Mouse (Mus musculus) forebrain, postnatal 0 days (tissue): Measurements from ENCODE around the gene Slc25a31. TPM values are rescaled to one million over a fixed set of nuclear protein-coding genes. Genes with fewer than 3 reads are reported as not detected.
A peak's percentile ranks its signal among the peaks of the same experiment; 100 is the strongest.

Experiments
- ATAC-seq: fragments of 200-750 bp; cut with Nextera tagmentation; 2 replicates; pipeline ENCODE4 v1.8.0; 2017; ENCODE audit warnings: mild to moderate bottlenecking, moderate library complexity
- DNase-seq: peaks from one replicate; pipeline ENCODE4 v3.0.0-alpha.2; 2015
- H3K27ac ChIP-seq: fragments of 300-500 bp; sonication (generic); 2 replicates; pipeline ENCODE4 v1.5.1; 2014; ENCODE audit warnings: low read depth, mild to moderate bottlenecking, antibody characterized with exemption, low read length, moderate library complexity, mixed read lengths
- H3K27me3 ChIP-seq: fragments of 300-500 bp; sonication (generic); 2 replicates; pipeline ENCODE4 v1.6.1; 2014; ENCODE audit warnings: mild to moderate bottlenecking, low read length, mixed read lengths; ENCODE audit not compliant: insufficient read depth
- H3K36me3 ChIP-seq: fragments of 300-500 bp; sonication (generic); 2 replicates; pipeline ENCODE4 v1.6.1; 2014; ENCODE audit warnings: mild to moderate bottlenecking, moderate library complexity; ENCODE audit not compliant: insufficient read depth
- H3K4me1 ChIP-seq: fragments of 300-500 bp; sonication (generic); 2 replicates; pipeline ENCODE4 v1.6.1; 2014; ENCODE audit warnings: antibody characterized with exemption; ENCODE audit not compliant: insufficient read depth
- H3K4me2 ChIP-seq: fragments of 300-500 bp; sonication (generic); 2 replicates; pipeline ENCODE4 v1.6.1; 2014; ENCODE audit warnings: low read depth, mild to moderate bottlenecking, moderate library complexity
- H3K4me3 ChIP-seq: fragments of 300-500 bp; sonication (generic); 2 replicates; pipeline ENCODE4 v1.5.1; 2014; ENCODE audit warnings: low read depth, low read length, mixed read lengths
- H3K9ac ChIP-seq: fragments of 300-500 bp; sonication (generic); 2 replicates; pipeline ENCODE4 v1.6.1; 2014; ENCODE audit warnings: mild to moderate bottlenecking
- H3K9me3 ChIP-seq: fragments of 300-500 bp; sonication (generic); 2 replicates; pipeline ENCODE4 v1.6.1; 2016; ENCODE audit warnings: low read length
- CTCF ChIP-seq: sonication (generic); IDR thresholded peaks from 2 replicates; pipeline ENCODE4 v1.5.1; 2016; ENCODE audit warnings: antibody characterized with exemption, control low read depth, low read depth
- WGBS: fragments of 180-500 bp; shearing (Covaris S2); extraction: QIAGEN DNeasy Blood & Tissue Kit; methylation state at CpG from one replicate; pipeline ENCODE4 v1.1.7; 2014; 5-methylcytosine and 5-hydroxymethylcytosine counted together
- polyA plus RNA-seq: library from polyadenylated mRNA; unstranded; fragments of >200 nt; fragmentation: Nextera tagmentation; extraction: Ambion mirVana; gene quantifications from 2 replicates; pipeline ENCODE4 v1.2.1, GENCODE M21; 2015
- total RNA-seq: library from RNA; depleted of rRNA; stranded (reverse); fragments of >200 nt; gene quantifications from 2 replicates; pipeline ENCODE4 v1.2.3, GENCODE M21; 2014; rRNA removed

The Slc25a31 gene
- total RNA-seq, result 0.05 and 0.08 TPM in 2 replicates
- polyA plus RNA-seq, result 0.13 and 0.16 TPM in 2 replicates

DNA sequence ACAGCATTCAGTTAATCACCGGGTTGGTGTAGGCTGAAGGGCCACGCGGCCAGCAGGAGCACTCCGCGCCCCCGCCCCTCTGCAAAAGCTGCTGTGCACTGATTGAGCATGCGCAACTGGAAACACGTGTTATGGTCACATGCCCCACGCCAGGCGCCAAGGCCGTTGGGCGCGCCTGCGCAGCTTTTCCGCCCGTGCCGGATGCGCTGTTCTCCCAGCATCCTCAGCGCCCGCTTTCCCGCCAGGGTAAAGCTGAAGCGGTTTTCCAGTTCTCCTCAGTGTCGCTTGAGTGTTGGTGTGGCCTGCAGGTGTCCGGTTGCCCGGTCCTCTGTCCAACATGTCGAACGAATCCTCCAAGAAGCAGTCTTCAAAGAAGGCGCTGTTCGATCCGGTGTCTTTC is at the start of gene Slc25a31:
Slc25a31 (plus strand) TSS at position 201 of the 400 bp plus-strand sequence.
- Histone ChIP-seq H3K27ac (no peak within 1 kb of the TSS), H3K4me2 (no peak within 1 kb of the TSS), H3K27me3 (no peaks in the 10 kb centered on the region), H3K4me1 (no peaks in the 10 kb centered on the region), H3K9ac (no peak within 1 kb of the TSS), H3K36me3 (no peaks in the 10 kb centered on the region), H3K4me3 (no peak within 1 kb of the TSS), H3K9me3 (no peaks in the 10 kb centered on the region)
- DNase-seq, result no peak
- TF ChIP-seq CTCF, result no peak
- no peak for ATAC-seq
- WGBS, result 94% methylated on average over 30 of the region's 30 CpGs

DNA sequence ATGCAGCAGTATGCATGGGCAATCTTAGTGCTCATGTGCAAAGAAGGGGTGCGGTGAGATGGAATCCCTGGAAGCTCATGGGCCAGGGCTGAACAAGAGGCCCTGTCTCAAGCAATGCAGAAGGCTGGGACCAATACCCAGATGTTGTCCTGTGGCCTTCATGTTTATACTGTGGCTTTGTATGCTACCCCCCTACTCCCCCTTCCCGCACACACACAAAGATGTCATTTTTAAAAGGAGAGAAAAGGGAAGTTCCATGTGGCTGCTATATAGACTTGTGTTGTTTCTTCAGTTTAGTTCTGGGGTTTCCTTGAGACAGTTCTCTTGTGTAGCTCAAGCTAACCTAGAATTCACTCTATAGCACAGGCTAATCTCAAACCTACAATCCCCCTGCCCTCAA is 48.4 kb upstream of the Slc25a31 start:
- Histone ChIP-seq H3K27me3 (no peaks in the 10 kb centered on the region), H3K36me3 (peaks cover 9% of the 10 kb centered on the region; the same call in 1 of the 2 replicates), H3K9me3 (no peaks in the 10 kb centered on the region), H3K9ac (no peak overlapping the region), H3K27ac (no peak overlapping the region), H3K4me2 (no peak overlapping the region), H3K4me3 (no peak overlapping the region), H3K4me1 (no peaks in the 10 kb centered on the region)
- no peak for ATAC-seq
- WGBS, result 100% methylated on average over 2 of the region's 2 CpGs
- no peak for DNase-seq
- no peak for TF ChIP-seq CTCF

DNA sequence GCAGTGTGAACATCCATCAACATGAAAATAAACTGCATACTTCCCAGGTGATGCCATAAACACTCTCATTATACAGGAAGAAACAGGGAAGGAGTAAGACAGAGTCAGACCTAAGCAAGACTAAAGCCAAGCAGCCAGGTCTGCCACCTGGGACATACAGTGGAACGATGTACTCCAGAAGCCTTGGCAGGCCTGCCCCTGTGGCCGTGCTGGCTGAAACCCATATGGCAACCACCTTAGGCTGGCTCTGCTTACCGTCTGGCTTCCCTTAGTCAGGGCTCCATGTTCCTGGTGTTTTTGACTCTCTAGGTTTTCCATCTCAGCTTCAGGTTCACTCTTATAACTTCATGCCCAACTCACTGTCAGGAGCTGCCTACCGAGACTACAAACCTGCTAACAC is 42.5 kb upstream of the Slc25a31 start:
- no peaks in the 10 kb centered on the region for H3K9me3 ChIP-seq
- H3K27me3 ChIP-seq, result no peaks in the 10 kb centered on the region
- H3K27ac ChIP-seq, result no peak overlapping the region
- no peak overlapping the region for H3K4me3 ChIP-seq
- WGBS, result 65% methylated on average over 4 of the region's 4 CpGs
- TF ChIP-seq CTCF, result no peak
- no peak overlapping the region for H3K4me2 ChIP-seq
- no peak overlapping the region for H3K9ac ChIP-seq
- no peaks in the 10 kb centered on the region for H3K4me1 ChIP-seq
- H3K36me3 ChIP-seq, result 0 out of 2 replicates have a peak, but pooled peaks cover 3% of the 10 kb centered on the region
- no peak for DNase-seq
- ATAC-seq, result no peak

DNA sequence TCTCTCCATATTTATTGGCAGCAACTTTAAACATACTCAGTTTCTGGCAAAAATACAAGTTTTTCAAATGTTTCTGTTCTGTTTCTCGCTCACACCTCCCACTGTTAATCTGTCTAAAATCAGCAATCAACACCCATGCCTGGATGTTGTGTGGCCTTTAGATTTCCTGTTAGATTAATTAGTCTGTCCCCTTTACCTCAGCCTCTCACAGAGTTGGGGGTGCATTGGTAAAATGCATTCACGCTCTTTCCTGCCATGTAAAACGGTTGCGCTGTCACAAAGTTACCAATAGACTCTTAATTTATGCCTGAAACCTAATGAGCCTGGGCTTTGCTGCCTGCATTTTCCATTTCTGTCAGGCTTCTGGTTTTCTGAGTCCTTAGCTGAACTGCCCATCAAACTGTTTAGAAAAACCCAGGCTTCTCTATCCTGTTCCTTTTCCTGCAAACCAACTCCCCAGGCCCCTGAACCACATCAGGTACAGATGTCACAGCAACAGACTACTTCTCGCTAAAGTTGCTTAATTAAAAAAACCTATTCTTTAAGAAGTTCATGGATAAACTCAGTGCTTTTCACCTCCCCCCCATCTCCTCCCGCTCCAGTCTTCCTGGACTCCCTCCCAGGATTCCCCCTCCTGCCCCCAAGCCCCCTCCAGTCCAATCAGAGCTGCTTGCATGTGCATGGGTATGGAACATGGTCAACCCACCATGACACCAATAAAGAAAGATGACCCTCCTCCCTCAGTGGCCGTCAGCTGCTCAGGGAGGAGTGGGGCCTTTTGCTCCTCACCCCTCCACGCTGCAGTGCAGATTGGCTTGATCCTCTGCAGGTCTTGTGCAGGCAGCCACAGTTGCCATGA is 41.6 kb upstream of the Slc25a31 start:
- H3K4me1 ChIP-seq, result no peaks in the 10 kb centered on the region
- ATAC-seq (peak; percentile 66), DNase-seq (peak; percentile 29)

DNA sequence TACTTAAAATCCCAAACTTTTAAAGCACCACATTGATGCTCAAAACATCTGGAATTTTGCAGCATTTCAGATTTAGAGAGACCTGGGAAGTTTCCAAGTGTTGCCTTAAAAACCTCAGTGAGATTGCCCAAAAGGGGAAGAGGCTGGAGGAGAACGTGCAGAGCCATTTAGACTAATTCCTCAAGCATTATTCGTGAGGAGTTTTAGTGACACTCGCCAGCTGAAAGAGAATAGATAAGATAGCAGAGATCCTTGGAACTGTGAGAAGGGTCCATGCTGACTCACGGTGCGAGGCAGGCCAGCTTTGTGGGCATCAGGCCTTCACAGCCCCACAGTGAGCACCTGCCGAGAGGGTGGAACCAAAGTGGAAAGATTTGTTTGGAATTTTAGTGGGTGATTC is 39.8 kb upstream of the Slc25a31 start:
- ATAC-seq (no peak), DNase-seq (no peak)
- no peak for TF ChIP-seq CTCF
- 79% methylated on average over 6 of the region's 6 CpGs for WGBS
- H3K9ac ChIP-seq, result no peak overlapping the region
- 0 out of 2 replicates have a peak, but pooled peaks cover 7% of the 10 kb centered on the region for H3K36me3 ChIP-seq
- no peak overlapping the region for H3K4me2 ChIP-seq
- no peaks in the 10 kb centered on the region for H3K4me1 ChIP-seq
- no peak overlapping the region for H3K27ac ChIP-seq
- H3K9me3 ChIP-seq, result no peaks in the 10 kb centered on the region
- H3K4me3 ChIP-seq, result no peak overlapping the region
- H3K27me3 ChIP-seq, result no peaks in the 10 kb centered on the region

More for the DNA sequence above, 41.6 kb upstream of the Slc25a31 start:
- no peak for TF ChIP-seq CTCF
- Histone ChIP-seq H3K27me3 (no peaks in the 10 kb centered on the region), H3K4me2 (no peak overlapping the region), H3K27ac (no peak overlapping the region), H3K4me3 (no peak overlapping the region), H3K9me3 (no peaks in the 10 kb centered on the region), H3K36me3 (0 out of 2 replicates have a peak, but pooled peaks cover 3% of the 10 kb centered on the region), H3K9ac (no peak overlapping the region)
- WGBS, result 28% methylated on average over 8 of the region's 8 CpGs

DNA sequence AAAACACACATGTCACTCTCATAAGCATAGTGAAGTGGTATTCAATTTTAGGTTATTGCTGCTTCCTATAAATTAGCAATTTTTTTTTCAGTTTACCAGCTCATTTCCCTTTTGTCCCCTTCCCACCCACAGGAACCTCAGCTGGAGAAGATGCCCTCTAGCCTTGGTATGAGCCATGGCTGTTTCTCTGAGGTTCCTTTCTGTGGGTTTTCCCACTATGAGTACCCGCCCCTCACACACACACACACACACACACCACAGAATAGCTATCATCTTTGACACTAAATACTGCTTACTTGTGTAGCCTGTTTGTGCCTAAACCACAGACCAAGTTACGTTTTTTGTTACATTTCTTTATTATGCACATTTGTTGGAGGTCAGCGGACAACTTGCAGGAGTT is 39.3 kb upstream of the Slc25a31 start:
- 88% methylated on average over 3 of the region's 3 CpGs for WGBS
- Histone ChIP-seq H3K9me3 (no peaks in the 10 kb centered on the region), H3K4me2 (no peak overlapping the region), H3K27ac (no peak overlapping the region), H3K36me3 (0 out of 2 replicates have a peak, but pooled peaks cover 7% of the 10 kb centered on the region), H3K9ac (no peak overlapping the region), H3K27me3 (no peaks in the 10 kb centered on the region), H3K4me3 (no peak overlapping the region), H3K4me1 (no peaks in the 10 kb centered on the region)
- no peak for ATAC-seq
- DNase-seq, result no peak
- no peak for TF ChIP-seq CTCF

DNA sequence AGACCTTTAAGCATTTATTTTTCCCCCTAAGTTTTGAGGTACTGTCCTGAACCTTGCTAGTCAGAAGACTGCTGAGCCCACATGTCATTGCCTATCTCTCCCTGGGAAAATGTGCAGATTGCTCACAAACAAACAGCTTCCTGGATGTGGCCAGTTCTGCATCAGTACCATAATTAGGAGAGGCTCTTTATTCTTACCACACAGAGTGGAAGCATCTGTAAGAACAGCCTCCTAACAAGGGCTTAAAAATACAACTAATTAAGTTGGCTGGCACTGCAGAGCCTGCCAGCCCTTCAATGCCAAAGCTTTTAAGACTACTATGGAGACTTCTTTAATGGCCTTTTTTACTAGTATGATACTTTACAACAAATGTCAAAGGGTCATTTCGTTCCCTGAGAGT is 35.1 kb upstream of the Slc25a31 start:
- H3K9me3 ChIP-seq, result no peaks in the 10 kb centered on the region
- H3K27ac ChIP-seq, result no peak overlapping the region
- H3K4me3 ChIP-seq, result no peak overlapping the region
- WGBS, result 16% methylated on average over 1 of the region's 1 CpGs
- DNase-seq (peak; percentile 38), ATAC-seq (peak; percentile 79)
- H3K27me3 ChIP-seq, result no peaks in the 10 kb centered on the region
- no peaks in the 10 kb centered on the region for H3K4me1 ChIP-seq
- TF ChIP-seq CTCF, result no peak
- 0 out of 2 replicates have a peak, but pooled peaks cover 4% of the 10 kb centered on the region for H3K36me3 ChIP-seq
- no peak overlapping the region for H3K9ac ChIP-seq
- no peak overlapping the region for H3K4me2 ChIP-seq
